Mouse (Mus musculus): ENCODE measurements around the gene Olfr1104. TPM values are rescaled to one million over a fixed set of nuclear protein-coding genes. Genes with fewer than 3 reads are reported as not detected.

Gene Olfr1104
- total RNA-seq (2021), result not detected

GRCm38 (mm10) chr2:87026980-87027379, at the start of gene Olfr1104:
Olfr1104 (minus strand) TSS chr2:87027080.
- intact Hi-C loops (cut with DNase I), result no loop called here
- DNase-seq (ENCODE audit: low spot score in 2 of 2), result no peak

- DNase-seq (ENCODE audit: low spot score in 2 of 2), result no peak
- intact Hi-C loops (cut with DNase I), result no loop called here
These were observed 48.8 kb upstream of the Olfr1104 start, which contains the start of gene Olfr1107 for GRCm38 (mm10) chr2:87075717-87076116. Olfr1107 (minus strand) TSS chr2:87075817.

- no peak for DNase-seq (ENCODE audit: low spot score in 2 of 2)
- intact Hi-C loops (cut with DNase I), result no loop called here
These were observed 25.3 kb upstream of the Olfr1104 start, which contains the start of gene Olfr1106 for GRCm38 (mm10) chr2:87052173-87052572. Olfr1106 (minus strand) TSS chr2:87052273.

- intact Hi-C loops (cut with DNase I), result no loop called here
- DNase-seq (ENCODE audit: low spot score in 2 of 2), result no peak
These were observed 9.6 kb upstream of the Olfr1104 start, which contains the start of gene Olfr1105 for GRCm38 (mm10) chr2:87036431-87036830. Olfr1105 (minus strand) TSS chr2:87036531.

GRCm38 (mm10) chr2:86998098-86998497, 28.8 kb downstream of the Olfr1104 start, which contains the start of gene Olfr1102:
Olfr1102 (plus strand) TSS chr2:86998398.
- DNase-seq (ENCODE audit: low spot score in 2 of 2), result no peak
- intact Hi-C loops (cut with DNase I), result no loop called here

GRCm38 (mm10) chr2:86991121-86991520, 35.8 kb downstream of the Olfr1104 start, which contains the start of gene Olfr1101:
Olfr1101 (minus strand) TSS chr2:86991221.
- intact Hi-C loops (cut with DNase I), result no loop called here
- DNase-seq (ENCODE audit: low spot score in 2 of 2), result no peak

- intact Hi-C loops (cut with DNase I), result no loop called here
- no peak for DNase-seq (ENCODE audit: low spot score in 2 of 2)
These were observed 47.0 kb downstream of the Olfr1104 start, which contains the start of gene Olfr1100 for GRCm38 (mm10) chr2:86979854-86980253. Olfr1100 (minus strand) TSS chr2:86979954.

Other genes with a start within 250 kb of the Olfr1104 start
- gene Olfr1093, start 244.6 kb downstream of the Olfr1104 start, total RNA-seq (2021), result not detected
- not detected for gene Olfr141, start 217.1 kb downstream of the Olfr1104 start, total RNA-seq (2021)
- not detected for gene Olfr1094, start 202.4 kb downstream of the Olfr1104 start, total RNA-seq (2021)
- gene Olfr1095, start 175.4 kb downstream of the Olfr1104 start, total RNA-seq (2021), result not detected
- not detected for gene Gm13723, start 152.3 kb downstream of the Olfr1104 start, total RNA-seq (2021)
- not detected for gene Olfr1097, start 134.9 kb downstream of the Olfr1104 start, total RNA-seq (2021)
- gene Olfr1098, start 102.5 kb downstream of the Olfr1104 start, total RNA-seq (2021), result not detected
- not detected for gene Olfr1099, start 66.4 kb downstream of the Olfr1104 start, total RNA-seq (2021)
- not detected for gene Olfr1100, start 47.1 kb downstream of the Olfr1104 start, total RNA-seq (2021)
- not detected for gene Olfr1101, start 35.9 kb downstream of the Olfr1104 start, total RNA-seq (2021)
- gene Olfr1102, start 28.7 kb downstream of the Olfr1104 start, total RNA-seq (2021), result not detected
- gene Olfr1105, start 9.5 kb upstream of the Olfr1104 start, total RNA-seq (2021), result not detected
- gene Olfr1106, start 25.2 kb upstream of the Olfr1104 start, total RNA-seq (2021), result not detected
- not detected for gene Olfr1107, start 48.7 kb upstream of the Olfr1104 start, total RNA-seq (2021)
- gene Olfr1109, start 68.9 kb upstream of the Olfr1104 start, total RNA-seq (2021), result not detected
- gene Olfr259, start 87.5 kb upstream of the Olfr1104 start, total RNA-seq (2021), result not detected
- not detected for gene Olfr1110, start 113.2 kb upstream of the Olfr1104 start, total RNA-seq (2021)
- gene Olfr1111, start 125.5 kb upstream of the Olfr1104 start, total RNA-seq (2021), result not detected
- gene Olfr1112, start 160.7 kb upstream of the Olfr1104 start, total RNA-seq (2021), result not detected
- not detected for gene Olfr1113, start 181.9 kb upstream of the Olfr1104 start, total RNA-seq (2021)
- gene Olfr1115, start 220.9 kb upstream of the Olfr1104 start, total RNA-seq (2021), result not detected
- gene Olfr1116, start 240.5 kb upstream of the Olfr1104 start, total RNA-seq (2021), result not detected

Data from left cerebral cortex, postnatal 36 days (tissue).